Mouse (Mus musculus): ENCODE measurements around the gene Gphb5.

DNA sequence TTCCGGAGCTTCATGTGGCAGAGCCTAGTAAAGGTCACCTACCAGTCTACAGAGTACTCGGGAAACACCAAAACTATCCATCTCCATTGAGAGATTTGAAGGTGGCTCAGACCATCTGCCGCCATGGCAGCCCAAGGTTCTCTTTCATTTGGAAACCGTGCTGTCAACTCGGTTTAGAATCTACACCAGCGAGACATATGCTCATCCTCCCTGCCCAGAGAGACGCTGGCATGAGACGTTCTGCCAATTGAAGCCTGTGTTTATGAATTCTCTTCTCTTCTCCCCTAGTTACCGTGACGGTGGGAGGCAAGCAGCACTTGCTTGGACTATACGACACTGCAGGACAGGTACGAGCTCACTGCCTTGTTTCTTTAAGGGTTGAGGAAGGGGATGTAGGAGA is 41.5 kb downstream of the Gphb5 start:
- TF ChIP-seq CTCF (IDR thresholded peaks at IDR 0.05; ENCODE audit: low read depth, low read length) (no peak), POLR2AphosphoS5 (IDR thresholded peaks at IDR 0.05; ENCODE audit: insufficient replicate concordance, low read depth, low read length) (no peak)

Data from G1E (cell line).